Mouse (Mus musculus) left cerebral cortex, adult 9 months (tissue): ENCODE measurements around the gene Ncor2.

Source experiments
- DNase-seq, 2 experiments: peaks; one replicate each; pipeline ENCODE4 v3.0.0; 2022; ENCODE audit warnings: low spot score in 2 of 2

Gene Ncor2

GRCm38 (mm10) chr5:124969790-124970189 lies 209.2 kb downstream of the Ncor2 start:
- DNase-seq = no peak
